Mouse (Mus musculus) heart, embryonic 11.5 days (tissue): ENCODE results near the gene D10Wsu102e. TPM values are rescaled to one million over a fixed set of nuclear protein-coding genes. Genes with fewer than 3 reads are reported as not detected.
A peak's percentile ranks its signal among the peaks of the same experiment; 100 is the strongest.

ENCODE experiments used
- ATAC-seq: fragments of 200-750 bp; cut with Nextera tagmentation; replicated peaks from 2 replicates; pipeline ENCODE4 v1.8.0; 2017; ENCODE audit warnings: moderate library complexity; ENCODE audit not compliant: insufficient number of reproducible peaks, low FRiP score, low TSS enrichment
- H3K27ac ChIP-seq: fragments of 300-500 bp; sonication (generic); 2 replicates; pipeline ENCODE4 v1.5.1; 2014; ENCODE audit warnings: mild to moderate bottlenecking, low read depth, low read length
- H3K27me3 ChIP-seq: fragments of 300-500 bp; sonication (generic); 2 replicates; pipeline ENCODE4 v1.6.1; 2014; ENCODE audit warnings: mild to moderate bottlenecking, low read length, mixed read lengths; ENCODE audit not compliant: control insufficient read depth, insufficient read depth
- H3K36me3 ChIP-seq: fragments of 300-500 bp; sonication (generic); 2 replicates; pipeline ENCODE4 v1.6.1; 2014; ENCODE audit warnings: mild to moderate bottlenecking, low read length, moderate library complexity, mixed read lengths; ENCODE audit not compliant: control insufficient read depth, insufficient read depth
- H3K4me1 ChIP-seq: fragments of 300-500 bp; sonication (generic); 2 replicates; pipeline ENCODE4 v1.6.1; 2014; ENCODE audit warnings: low read length; ENCODE audit not compliant: control insufficient read depth, insufficient read depth
- H3K4me2 ChIP-seq: fragments of 300-500 bp; sonication (generic); 2 replicates; pipeline ENCODE4 v1.6.1; 2014; ENCODE audit warnings: mild to moderate bottlenecking, moderate library complexity
- H3K4me3 ChIP-seq: fragments of 300-500 bp; sonication (generic); 2 replicates; pipeline ENCODE4 v1.5.1; 2014; ENCODE audit warnings: low read depth, low read length
- H3K9ac ChIP-seq: fragments of 300-500 bp; sonication (generic); 2 replicates; pipeline ENCODE4 v1.6.1; 2014; ENCODE audit warnings: mild to moderate bottlenecking, low read depth, low read length, moderate library complexity
- H3K9me3 ChIP-seq: fragments of 300-500 bp; sonication (generic); replicated peaks from 2 replicates; pipeline ENCODE4 v1.6.1; 2016; ENCODE audit warnings: low read length; ENCODE audit not compliant: control insufficient read depth
- WGBS: fragments of 180-500 bp; shearing (Covaris S2); extraction: QIAGEN DNeasy Blood & Tissue Kit; methylation state at CpG from one replicate; pipeline ENCODE4 v1.1.7; 2014; ENCODE audit not compliant: insufficient replicate concordance; 5-methylcytosine and 5-hydroxymethylcytosine counted together
- polyA plus RNA-seq: library from polyadenylated mRNA; unstranded; fragments of >200 nt; fragmentation: Nextera tagmentation; extraction: Ambion mirVana; gene quantifications from 2 replicates; pipeline ENCODE4 v1.2.1, GENCODE M21; 2014

Gene D10Wsu102e
- polyA plus RNA-seq, 1 experiment from 2014 or later, result 0.53 TPM

GRCm38 (mm10) chr10:83326648-83327285 lies 33.3 kb upstream of the D10Wsu102e start:
- H3K9ac ChIP-seq, result no peak overlapping the region
- H3K36me3 ChIP-seq, result no peaks in the 10 kb centered on the region
- no peaks in the 10 kb centered on the region for H3K4me1 ChIP-seq
- no peak overlapping the region for H3K4me2 ChIP-seq
- no peaks in the 10 kb centered on the region for H3K9me3 ChIP-seq
- no peak overlapping the region for H3K27ac ChIP-seq
- ATAC-seq, result no peak
- 83% methylated on average over 14 of the region's 14 CpGs for WGBS
- H3K27me3 ChIP-seq, result no peaks in the 10 kb centered on the region
- H3K4me3 ChIP-seq, result no peak overlapping the region

GRCm38 (mm10) chr10:83328791-83329190 lies 31.2 kb upstream of the D10Wsu102e start:
- Histone ChIP-seq H3K36me3 (no peaks in the 10 kb centered on the region), H3K4me3 (no peak overlapping the region), H3K4me2 (no peak overlapping the region), H3K27ac (no peak overlapping the region), H3K9ac (no peak overlapping the region), H3K9me3 (no peaks in the 10 kb centered on the region), H3K4me1 (no peaks in the 10 kb centered on the region), H3K27me3 (peaks cover under 1% of the 10 kb centered on the region; the same call in 1 of the 2 replicates)
- 79% methylated on average over 5 of the region's 5 CpGs for WGBS
- no peak for ATAC-seq

- no peak for ATAC-seq
- WGBS, result 75% methylated on average over 6 of the region's 6 CpGs
Measured at GRCm38 (mm10) chr10:83330336-83330735, 29.7 kb upstream of the D10Wsu102e start.

GRCm38 (mm10) chr10:83331811-83332210 lies 28.2 kb upstream of the D10Wsu102e start:
- Histone ChIP-seq H3K4me1 (no peaks in the 10 kb centered on the region), H3K27me3 (peaks cover 28% of the 10 kb centered on the region), H3K9me3 (no peaks in the 10 kb centered on the region), H3K27ac (no peak overlapping the region), H3K9ac (no peak overlapping the region), H3K4me2 (no peak overlapping the region), H3K36me3 (no peaks in the 10 kb centered on the region), H3K4me3 (no peak overlapping the region)
- 84% methylated on average over 5 of the region's 5 CpGs for WGBS
- no peak for ATAC-seq

More at GRCm38 (mm10) chr10:83330336-83330735, 29.7 kb upstream of the D10Wsu102e start:
- Histone ChIP-seq H3K4me1 (no peaks in the 10 kb centered on the region), H3K4me2 (no peak overlapping the region), H3K36me3 (no peaks in the 10 kb centered on the region), H3K9ac (no peak overlapping the region), H3K9me3 (no peaks in the 10 kb centered on the region), H3K27ac (no peak overlapping the region), H3K4me3 (no peak overlapping the region), H3K27me3 (peaks cover 16% of the 10 kb centered on the region)

GRCm38 (mm10) chr10:83332581-83332980 lies 27.4 kb upstream of the D10Wsu102e start:
- Histone ChIP-seq H3K4me2 (no peak overlapping the region), H3K9ac (no peak overlapping the region), H3K27ac (no peak overlapping the region), H3K4me3 (no peak overlapping the region), H3K9me3 (no peaks in the 10 kb centered on the region), H3K36me3 (no peaks in the 10 kb centered on the region), H3K27me3 (peaks cover 36% of the 10 kb centered on the region), H3K4me1 (no peaks in the 10 kb centered on the region; the same call in 1 of the 2 replicates)
- ATAC-seq, result no peak
- WGBS, result 70% methylated on average over 11 of the region's 11 CpGs

GRCm38 (mm10) chr10:83336336-83336735 lies 23.7 kb upstream of the D10Wsu102e start:
- Histone ChIP-seq H3K9ac (no peak overlapping the region), H3K36me3 (no peaks in the 10 kb centered on the region), H3K27ac (no peak overlapping the region), H3K4me2 (no peak overlapping the region), H3K4me3 (no peak overlapping the region), H3K9me3 (no peaks in the 10 kb centered on the region), H3K4me1 (no peaks in the 10 kb centered on the region; the same call in 1 of the 2 replicates), H3K27me3 (peaks cover 44% of the 10 kb centered on the region)
- no peak for ATAC-seq
- WGBS, result 42% methylated on average over 7 of the region's 7 CpGs

- peaks cover 44% of the 10 kb centered on the region for H3K27me3 ChIP-seq
- peak within 1 kb of the TSS; percentile 96 for H3K4me2 ChIP-seq
- H3K36me3 ChIP-seq, result no peaks in the 10 kb centered on the region
- ATAC-seq, result peak; percentile 26
- no peaks in the 10 kb centered on the region for H3K9me3 ChIP-seq
- H3K9ac ChIP-seq, result peak within 1 kb of the TSS; percentile 50; the same call in 1 of the 2 replicates
- WGBS, result 1% methylated on average over 81 of the region's 102 CpGs
- no peak within 1 kb of the TSS for H3K27ac ChIP-seq
- peak within 1 kb of the TSS; percentile 59 for H3K4me3 ChIP-seq
- no peaks in the 10 kb centered on the region; the same call in 1 of the 2 replicates for H3K4me1 ChIP-seq
Measured at GRCm38 (mm10) chr10:83337159-83337951, 22.7 kb upstream of the D10Wsu102e start, which contains the start of gene Slc41a2. TSS of gene Slc41a2 (minus strand) at chr10:83337882.

GRCm38 (mm10) chr10:83337971-83338598 lies 21.9 kb upstream of the D10Wsu102e start:
- H3K9me3 ChIP-seq, result no peaks in the 10 kb centered on the region
- peak overlapping the region; percentile 96 for H3K4me2 ChIP-seq
- no peaks in the 10 kb centered on the region for H3K36me3 ChIP-seq
- H3K9ac ChIP-seq, result 0 out of 2 replicates have a peak overlapping the region, but pooled peaks have one; percentile 50
- 48% methylated on average over 8 of the region's 9 CpGs for whole genome bisulfite sequencing
- peaks cover 44% of the 10 kb centered on the region for H3K27me3 ChIP-seq
- no peak for ATAC-seq
- H3K4me3 ChIP-seq, result peak overlapping the region; percentile 59
- H3K4me1 ChIP-seq, result no peaks in the 10 kb centered on the region; the same call in 1 of the 2 replicates
- H3K27ac ChIP-seq, result no peak overlapping the region
